Mouse (Mus musculus): ENCODE data around the gene Cdkn1b.

The Cdkn1b gene

DNA sequence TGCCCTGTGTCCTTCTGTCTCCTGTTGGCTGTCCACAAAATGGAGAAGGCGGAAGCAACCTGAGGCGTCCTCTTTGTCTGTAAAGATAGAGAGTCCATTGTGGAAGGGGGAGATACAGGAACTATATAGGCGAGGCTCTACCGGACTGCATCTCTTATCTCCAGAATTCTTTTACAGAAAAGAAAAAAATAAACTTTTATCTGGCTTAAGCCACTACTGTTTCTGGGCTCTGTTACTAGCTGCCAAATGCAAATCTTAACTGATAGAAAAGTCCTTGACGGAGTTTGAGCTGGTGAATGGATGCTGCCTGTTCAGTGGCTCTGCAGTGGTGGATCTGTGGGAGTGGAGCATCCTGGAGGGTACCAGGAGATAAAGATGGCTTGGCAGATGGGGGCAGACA is 31.2 kb downstream of the Cdkn1b start:
- in situ Hi-C loops (cut with MboI; ENCODE audit: low pct_unique_long_range_greater_than_20kb in 1 of 2, low sequenced_read_pairs in 2 of 2, unreplicated experiment in 1 of 2) = no loop called here

DNA sequence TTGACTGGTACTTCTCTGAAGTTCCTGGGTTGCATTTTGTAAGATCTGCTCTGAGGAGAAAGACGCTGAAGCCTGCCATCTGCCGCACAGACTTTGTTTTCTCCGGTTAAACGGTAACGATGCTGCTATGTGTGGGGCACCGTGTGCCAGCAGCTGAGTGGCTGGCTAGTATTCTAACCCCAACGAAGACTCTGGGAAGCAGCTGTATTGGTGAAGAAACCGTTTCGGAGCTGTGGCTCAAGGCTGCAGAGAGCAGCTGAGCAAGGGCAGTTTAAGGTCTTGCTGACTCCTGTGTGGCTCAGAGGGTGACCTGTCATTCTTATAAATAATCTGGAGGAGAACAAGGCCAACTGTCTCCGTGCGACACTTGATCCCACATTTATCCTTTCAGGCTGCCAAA is 33.8 kb downstream of the Cdkn1b start:
- in situ Hi-C loops (cut with MboI; ENCODE audit: low pct_unique_long_range_greater_than_20kb in 1 of 2, low sequenced_read_pairs in 2 of 2, unreplicated experiment in 1 of 2) = no loop called here

DNA sequence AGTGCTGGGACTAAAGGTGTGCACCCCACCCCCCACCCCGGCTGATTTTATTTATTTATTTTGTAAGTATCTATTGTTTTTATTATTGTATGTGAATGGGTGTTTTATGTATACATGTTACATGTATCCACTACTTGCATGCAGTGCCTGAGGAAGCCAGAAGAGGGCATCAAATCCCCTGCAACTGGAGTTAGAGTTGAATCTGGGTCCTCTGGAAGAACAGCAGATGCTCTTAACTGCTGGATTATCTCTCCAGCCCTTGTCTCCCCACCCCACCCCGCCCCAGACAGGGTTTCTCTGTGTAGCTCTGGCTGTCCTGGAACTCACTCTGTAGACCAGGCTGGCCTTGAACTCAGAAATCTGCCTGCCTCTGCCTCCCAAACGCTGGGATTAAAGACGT is 36.2 kb downstream of the Cdkn1b start:
- in situ Hi-C loops (cut with MboI; ENCODE audit: low pct_unique_long_range_greater_than_20kb in 1 of 2, low sequenced_read_pairs in 2 of 2, unreplicated experiment in 1 of 2) = no loop called here

DNA sequence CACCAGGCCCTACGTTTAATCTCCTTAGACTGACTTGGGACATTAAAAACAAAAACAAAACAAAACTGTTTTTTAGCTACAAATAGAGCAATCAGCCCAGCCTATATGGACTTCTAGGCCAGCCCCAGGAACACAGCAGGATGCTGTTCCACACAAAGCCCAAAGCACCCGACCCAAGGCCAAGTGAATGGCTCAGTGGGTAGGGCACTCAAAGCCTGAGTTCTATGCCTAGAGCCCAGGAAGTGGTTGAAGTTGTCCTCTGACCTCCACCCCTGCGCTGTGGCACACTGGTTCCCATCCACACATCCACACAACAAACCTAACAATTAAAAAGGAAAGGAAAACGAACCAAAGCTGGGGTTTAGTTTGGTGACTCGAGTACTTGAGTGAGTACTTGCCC is 41.1 kb downstream of the Cdkn1b start:
- in situ Hi-C loops (cut with MboI; ENCODE audit: low pct_unique_long_range_greater_than_20kb in 1 of 2, low sequenced_read_pairs in 2 of 2, unreplicated experiment in 1 of 2) = no loop called here

DNA sequence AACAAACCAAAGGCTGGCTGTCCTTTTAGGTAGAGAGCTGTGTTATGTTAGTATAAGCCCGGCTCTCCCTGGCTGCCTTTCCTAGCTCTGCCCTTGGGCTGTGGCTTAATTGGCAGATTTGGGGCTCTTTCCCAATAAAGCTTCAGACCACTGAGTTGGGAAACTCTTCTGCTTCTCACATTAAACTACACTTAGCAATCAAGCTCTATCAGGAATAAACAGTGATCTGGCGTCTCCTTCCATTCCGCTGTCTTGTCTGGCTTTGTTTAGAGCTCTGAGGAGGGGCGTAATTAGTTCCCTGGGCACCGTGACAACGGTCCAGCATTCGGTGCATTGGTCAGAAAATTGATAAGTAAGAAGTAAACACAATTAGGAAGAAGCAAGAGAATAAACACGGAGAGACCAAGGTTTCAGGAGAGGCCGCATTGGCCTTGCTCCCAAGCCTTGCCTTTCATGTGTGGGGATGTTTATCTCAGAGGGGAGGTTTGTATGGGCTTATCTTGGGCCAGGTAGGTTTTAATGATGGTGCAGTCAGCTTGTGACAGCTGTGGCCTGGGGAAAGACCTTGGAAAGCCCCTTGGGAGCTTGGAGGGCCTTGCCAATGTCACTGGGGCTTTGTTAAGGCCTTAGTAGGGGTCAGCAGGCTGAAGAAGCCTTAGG is 41.8 kb downstream of the Cdkn1b start:
- in situ Hi-C loops (cut with MboI; ENCODE audit: low pct_unique_long_range_greater_than_20kb in 1 of 2, low sequenced_read_pairs in 2 of 2, unreplicated experiment in 1 of 2) = no loop called here

DNA sequence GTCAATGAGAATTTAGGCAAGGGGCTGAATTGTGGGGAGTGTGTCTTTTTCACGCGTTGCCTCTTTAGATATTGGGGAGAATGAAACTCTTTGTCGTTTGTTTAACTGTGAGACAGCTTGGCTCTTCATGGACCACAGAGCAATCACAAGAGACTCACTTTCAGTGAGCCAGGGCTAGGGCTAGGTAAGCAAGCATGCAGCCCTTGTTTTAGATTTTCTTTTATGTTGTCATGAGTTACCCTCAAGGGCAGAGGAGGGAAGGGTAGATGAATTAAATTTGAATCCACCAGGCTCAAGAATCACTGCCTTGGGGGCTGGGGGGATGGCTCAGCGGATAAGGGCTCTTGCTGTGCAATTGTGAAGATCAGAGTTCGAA is 42.3 kb downstream of the Cdkn1b start:
- in situ Hi-C loops (cut with MboI; ENCODE audit: low pct_unique_long_range_greater_than_20kb in 1 of 2, low sequenced_read_pairs in 2 of 2, unreplicated experiment in 1 of 2) = no loop called here

DNA sequence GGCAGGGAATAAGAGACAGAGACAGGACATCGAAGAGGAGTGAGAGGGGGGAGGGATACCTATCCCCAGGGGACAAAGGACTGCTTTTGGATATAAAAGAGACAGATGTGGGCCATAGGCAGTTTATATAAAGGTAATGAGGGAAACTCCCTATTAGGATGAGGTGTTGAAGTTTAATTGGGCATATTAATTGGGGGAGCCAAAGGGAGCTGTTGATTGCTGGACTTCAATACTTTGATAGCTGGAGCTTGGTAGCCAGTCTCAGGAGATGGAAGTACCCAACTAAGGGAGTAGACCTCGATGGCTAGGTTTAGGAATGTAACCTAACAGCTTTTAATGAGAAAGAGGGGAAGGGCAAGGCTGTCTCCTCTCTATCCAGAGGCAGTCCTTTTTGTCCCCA is 43.7 kb downstream of the Cdkn1b start:
- in situ Hi-C loops (cut with MboI; ENCODE audit: low pct_unique_long_range_greater_than_20kb in 1 of 2, low sequenced_read_pairs in 2 of 2, unreplicated experiment in 1 of 2) = no loop called here

DNA sequence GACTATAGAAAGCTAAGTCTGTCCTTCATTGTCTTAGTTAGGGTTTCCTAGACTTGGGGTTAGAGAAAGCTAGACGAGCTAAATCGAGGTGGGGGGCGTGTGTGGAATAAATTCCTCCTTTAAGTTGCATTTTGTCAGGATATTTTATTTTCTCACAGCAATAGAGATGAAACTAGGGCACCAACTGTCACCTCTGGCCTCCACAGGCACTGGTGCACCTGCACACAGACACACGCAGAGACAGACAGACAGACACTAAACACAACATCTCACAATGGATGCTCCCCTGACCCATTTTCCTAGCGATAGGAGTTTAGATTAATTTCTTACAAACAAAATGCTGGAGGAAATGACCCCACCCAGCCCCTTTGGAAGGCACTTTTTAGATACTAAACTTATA is 46.5 kb downstream of the Cdkn1b start:
- in situ Hi-C loops (cut with MboI; ENCODE audit: low pct_unique_long_range_greater_than_20kb in 1 of 2, low sequenced_read_pairs in 2 of 2, unreplicated experiment in 1 of 2) = no loop called here

DNA sequence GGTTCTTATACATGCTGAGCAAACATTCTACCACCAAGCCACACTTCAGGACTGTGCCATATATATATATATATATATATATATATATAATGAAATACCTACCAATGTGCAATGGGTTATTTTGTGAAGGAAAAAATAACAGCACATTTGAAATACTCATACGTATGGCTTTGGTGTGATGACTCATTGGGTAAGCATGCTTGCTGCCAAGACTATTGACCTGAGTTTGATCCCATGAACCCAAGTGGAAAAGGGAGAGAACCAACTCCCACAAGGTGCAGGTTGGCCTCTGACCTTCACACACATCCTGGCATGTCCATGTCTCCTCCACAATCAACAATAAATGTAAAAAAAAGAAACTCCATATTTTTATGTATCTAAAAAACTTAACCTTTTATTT is 48.1 kb downstream of the Cdkn1b start:
- in situ Hi-C loops (cut with MboI; ENCODE audit: low pct_unique_long_range_greater_than_20kb in 1 of 2, low sequenced_read_pairs in 2 of 2, unreplicated experiment in 1 of 2) = no loop called here

DNA sequence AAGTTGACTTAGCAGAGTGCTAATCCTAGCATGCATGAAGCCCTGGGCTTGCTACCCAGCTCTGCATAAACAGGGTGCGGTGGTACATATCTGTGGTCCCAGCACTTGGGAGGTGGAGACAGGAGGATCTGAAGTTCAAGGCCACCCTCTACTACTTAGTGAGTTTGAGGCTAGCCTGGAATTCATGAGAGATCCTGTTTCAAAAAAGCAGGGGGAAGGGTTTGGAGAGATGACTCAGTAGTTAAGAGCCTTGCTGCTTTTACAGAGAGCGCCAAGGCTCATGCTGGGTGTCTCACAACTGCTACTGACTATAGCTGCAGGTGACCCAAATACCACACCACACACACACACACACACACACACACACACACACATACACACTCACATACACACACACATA is 49.3 kb downstream of the Cdkn1b start:
- in situ Hi-C loops (cut with MboI; ENCODE audit: low pct_unique_long_range_greater_than_20kb in 1 of 2, low sequenced_read_pairs in 2 of 2, unreplicated experiment in 1 of 2) = no loop called here

DNA sequence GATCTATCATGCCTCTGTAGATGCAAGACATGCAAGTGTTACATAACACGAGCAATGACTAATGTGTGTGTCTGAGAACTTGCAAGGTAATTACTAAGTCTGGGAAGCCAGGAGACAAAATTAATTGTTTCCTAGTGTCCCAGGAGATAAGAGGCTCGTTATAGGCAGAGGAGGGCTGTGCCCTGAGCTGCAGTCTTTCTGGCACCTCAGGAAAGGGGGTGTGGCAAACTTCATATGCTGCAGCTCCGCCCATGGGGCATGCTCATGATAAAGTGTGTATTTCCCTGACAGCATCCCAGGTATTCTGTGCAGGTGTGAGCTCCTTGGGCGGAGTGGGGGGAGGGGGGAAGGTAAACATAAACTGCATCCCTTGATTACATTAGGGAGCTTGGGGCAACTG is 51.9 kb downstream of the Cdkn1b start:
- in situ Hi-C loops (cut with MboI; ENCODE audit: low pct_unique_long_range_greater_than_20kb in 1 of 2, low sequenced_read_pairs in 2 of 2, unreplicated experiment in 1 of 2) = no loop called here

All from mouse embryonic stem cell (cell line).